Mouse (Mus musculus) cerebellum, adult 2 months (tissue): ENCODE measurements around the gene Itpkb.

ENCODE experiments used
- CTCF ChIP-seq: fragments of 200-500 bp; IDR thresholded peaks from 2 replicates; pipeline ENCODE4 v1.5.1; 2011; ENCODE audit warnings: low read depth, mild to moderate bottlenecking, control low read depth, low read length, moderate library complexity, borderline replicate concordance; ENCODE audit not compliant: insufficient read depth
- POLR2A ChIP-seq: fragments of 200-500 bp; IDR thresholded peaks from 2 replicates; pipeline ENCODE4 v1.6.1; 2011; ENCODE audit warnings: low read length, control low read depth, borderline replicate concordance; ENCODE audit not compliant: insufficient read depth

DNA sequence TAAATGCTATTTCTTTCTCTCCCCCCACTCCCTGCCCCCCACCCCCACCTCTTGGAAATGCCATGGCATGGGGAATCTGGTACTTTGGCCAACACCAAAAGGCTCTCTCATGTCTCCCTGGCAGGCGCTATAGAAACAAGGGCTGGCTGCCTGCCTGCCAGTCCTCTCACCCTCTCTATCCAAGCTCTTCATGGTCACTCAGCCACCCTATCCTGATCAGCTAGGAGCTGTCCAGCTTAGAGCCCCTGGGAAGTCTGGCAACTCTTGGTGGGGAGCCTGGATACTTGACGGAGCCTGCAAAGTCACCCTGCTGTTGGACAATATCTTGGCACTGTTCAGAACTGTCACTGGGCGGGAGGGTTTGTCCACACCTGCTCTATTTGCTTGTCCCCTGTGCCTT is 128.4 kb downstream of the Itpkb start:
- TF ChIP-seq POLR2A (no peak), CTCF (no peak)
